Mouse (Mus musculus) monocyte, adult 5-6 weeks (primary cell): ENCODE data around the gene Slamf1. TPM values are rescaled to one million over a fixed set of nuclear protein-coding genes. Genes with fewer than 3 reads are reported as not detected.
A peak's percentile ranks its signal among the peaks of the same experiment; 100 is the strongest.

Source experiments
- ATAC-seq: fragments of 153-309, 156-312 bp; replicated peaks from 2 replicates; pipeline ENCODE4 v1.8.0; 2017; ENCODE audit warnings: mild to moderate bottlenecking; ENCODE audit not compliant: low TSS enrichment, insufficient number of reproducible peaks, severe bottlenecking, poor library complexity, low FRiP score
- total RNA-seq: library from RNA; stranded (forward); fragments of 200-1000, 200-491, 200-594 nt; gene quantifications from 3 replicates; pipeline ENCODE4 v1.2.3, GENCODE M21; 2017

Slamf1 gene
- total RNA-seq = 1.7 to 10.9 TPM (median 4.9 TPM) in 3 replicates

DNA sequence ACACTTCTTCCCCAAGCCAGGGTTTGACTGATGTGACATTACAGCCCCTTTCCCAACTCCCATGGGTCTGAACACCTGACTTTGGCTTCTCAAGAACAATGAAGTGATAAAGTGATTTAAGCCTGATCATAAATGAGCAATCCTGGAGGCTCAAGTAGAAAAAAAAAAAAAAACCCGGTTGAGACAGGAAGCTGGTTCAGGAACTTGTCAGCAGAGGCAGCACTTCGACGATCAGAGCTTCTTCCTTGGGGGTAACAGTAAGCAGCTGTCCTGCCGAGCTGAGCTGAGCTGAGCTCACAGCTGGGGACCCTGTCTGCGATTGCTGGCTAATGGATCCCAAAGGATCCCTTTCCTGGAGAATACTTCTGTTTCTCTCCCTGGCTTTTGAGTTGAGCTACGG lies at the start of gene Slamf1:
TSS of gene Slamf1 (plus strand) at position 230 of the 400 bp plus-strand sequence.
- ATAC-seq = no peak

DNA sequence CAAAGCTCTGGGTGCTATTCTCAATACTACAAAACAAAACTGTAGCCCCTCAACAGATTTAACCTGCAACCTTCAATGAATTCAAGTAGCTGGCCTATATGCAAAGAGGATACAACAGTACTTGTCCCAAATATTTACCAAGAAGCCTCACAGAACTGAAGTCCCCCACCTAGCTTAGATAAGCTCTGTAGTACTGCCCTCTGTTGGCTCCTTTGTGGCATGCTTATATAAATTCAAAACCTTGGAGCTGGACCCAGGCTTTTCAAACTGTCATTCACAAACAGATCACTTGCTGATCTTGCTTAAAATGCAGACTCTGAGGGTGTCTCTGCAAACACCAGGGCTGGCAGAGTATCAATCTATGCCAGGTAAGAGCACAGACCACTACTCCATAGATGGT lies 35.7 kb upstream of the Slamf1 start:
- ATAC-seq = no peak

DNA sequence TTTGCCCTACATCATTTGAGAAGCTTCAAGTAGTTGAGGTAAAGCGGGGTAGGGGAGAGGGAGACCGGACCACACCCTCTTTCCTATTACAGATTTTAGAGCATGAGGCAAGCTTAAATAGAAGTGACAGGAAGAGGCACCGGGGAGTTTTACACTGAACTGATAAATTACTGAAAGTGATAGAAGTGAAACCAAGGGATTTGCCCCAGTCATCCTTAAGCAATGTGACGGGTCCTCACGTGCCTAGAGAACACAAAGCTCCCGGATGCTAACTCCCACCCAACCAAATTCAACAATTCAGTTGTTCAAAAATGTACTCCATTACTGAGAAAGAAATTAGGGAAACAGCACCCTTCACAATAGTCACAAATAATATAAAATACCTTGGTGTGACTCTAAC lies 32.0 kb upstream of the Slamf1 start:
- ATAC-seq = no peak

DNA sequence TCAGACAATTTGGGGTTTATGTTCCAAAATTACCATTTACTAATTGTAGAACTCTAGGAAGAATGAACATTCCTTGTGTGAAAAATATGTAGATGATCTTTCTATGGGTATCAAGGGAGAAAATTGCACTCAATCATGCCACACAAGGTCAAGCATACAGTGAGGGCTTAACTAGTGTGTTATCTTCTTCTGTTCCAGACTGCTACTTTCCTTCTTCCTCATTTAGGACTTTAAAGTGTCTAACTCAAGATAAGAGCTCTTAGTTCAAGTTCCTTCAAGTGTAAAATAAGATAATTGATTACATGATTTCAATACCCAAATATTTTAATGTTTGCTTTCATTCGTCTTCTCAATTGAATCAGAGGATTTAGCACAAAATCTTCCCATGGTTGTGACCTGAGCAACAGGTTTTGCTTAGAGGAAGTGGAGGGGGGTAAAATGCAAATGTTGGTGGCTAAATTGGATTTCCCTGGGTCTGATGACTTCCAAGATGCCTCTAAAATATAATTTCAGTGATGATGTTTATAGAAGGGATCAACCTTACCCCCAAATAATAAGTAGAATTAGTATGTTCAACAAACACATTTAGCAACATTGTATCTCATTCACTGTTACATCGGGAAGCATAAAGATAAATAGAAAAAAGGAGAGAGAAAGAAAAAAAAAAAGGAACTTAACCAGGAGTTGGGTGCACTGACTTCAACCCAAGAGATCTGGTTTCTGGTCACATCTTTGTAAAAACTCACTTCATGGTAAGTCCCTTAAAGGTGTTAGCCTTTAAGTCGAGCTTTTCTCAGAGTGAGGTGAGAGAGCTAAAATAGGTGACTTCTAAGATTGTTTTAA lies 18.6 kb upstream of the Slamf1 start:
- ATAC-seq = no peak

DNA sequence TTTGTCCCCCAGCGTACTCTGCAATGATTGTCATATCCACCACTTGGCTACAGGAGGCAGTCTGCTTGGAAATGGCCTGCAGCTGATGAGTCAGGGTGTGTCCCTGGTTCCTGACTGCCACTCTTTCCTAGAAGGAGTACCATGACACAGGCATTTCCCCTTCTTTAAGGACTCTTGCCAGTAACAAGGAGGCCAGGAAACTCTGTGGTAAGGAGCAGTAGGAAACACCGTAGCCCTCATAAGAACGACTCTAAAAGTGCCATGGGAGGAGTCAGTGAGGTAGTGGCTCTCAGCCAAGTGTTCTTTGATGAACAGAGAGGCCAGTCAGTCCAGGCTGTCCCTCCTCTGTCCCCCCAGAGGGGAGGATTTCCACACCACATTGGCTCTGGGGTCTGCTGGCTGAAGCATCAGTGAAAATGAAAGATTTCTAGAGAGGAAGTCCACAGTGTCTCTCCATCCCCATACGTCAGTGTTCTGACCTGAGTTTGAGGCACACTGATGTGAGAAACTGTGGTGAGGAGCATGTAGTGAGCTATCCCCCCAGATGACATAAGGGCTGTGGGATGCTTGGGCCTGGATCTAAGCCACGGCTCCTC lies 5.0 kb upstream of the Slamf1 start:
- no peak for ATAC-seq

DNA sequence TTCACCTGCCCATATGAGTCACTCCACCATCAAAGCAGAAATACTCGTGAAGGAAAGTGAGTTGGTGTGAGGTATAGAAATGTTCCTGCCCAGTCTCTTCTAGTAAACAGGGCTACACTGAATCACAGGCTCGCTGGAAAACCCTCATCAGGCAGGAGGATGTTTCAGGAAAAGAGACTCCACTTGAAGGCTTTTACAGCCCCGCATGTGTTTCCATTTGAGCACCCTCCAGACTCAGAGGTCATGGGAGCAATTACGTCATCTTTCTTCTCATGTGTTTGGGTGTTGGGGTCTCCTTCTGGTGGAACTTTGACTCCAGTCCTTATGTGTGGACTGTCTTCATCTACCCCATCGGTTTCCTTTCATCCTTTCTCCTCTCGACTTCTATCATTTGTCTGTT lies 4.1 kb downstream of the Slamf1 start:
- ATAC-seq = no peak

DNA sequence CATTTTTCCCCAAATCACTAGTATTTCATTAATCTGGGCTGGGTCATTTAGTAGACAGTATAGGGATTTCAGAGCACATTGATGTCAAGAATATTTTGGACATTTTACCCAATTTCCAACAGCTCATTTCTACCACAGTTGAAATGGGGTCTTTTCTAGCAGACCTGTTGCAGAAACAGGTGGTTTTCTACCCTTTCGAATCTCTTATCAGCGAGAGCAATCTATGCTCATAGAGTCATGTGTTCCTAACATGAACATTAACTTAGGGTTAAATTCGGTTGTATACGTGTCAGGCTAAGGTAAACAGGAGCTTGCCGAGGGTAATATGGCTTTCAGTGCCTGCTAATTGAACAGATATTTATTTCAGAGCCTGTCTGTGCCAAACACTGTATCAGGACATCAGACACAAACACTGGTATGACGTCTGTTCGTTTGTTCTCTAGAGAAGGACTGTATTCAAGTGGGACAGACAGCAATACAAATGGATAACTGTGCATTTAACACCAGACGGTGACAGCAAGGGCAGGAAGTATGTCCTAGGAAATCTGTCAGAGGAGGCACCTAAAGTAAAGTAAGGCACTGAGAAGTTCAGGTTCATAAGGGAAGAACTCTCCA lies 5.3 kb downstream of the Slamf1 start:
- no peak for ATAC-seq

DNA sequence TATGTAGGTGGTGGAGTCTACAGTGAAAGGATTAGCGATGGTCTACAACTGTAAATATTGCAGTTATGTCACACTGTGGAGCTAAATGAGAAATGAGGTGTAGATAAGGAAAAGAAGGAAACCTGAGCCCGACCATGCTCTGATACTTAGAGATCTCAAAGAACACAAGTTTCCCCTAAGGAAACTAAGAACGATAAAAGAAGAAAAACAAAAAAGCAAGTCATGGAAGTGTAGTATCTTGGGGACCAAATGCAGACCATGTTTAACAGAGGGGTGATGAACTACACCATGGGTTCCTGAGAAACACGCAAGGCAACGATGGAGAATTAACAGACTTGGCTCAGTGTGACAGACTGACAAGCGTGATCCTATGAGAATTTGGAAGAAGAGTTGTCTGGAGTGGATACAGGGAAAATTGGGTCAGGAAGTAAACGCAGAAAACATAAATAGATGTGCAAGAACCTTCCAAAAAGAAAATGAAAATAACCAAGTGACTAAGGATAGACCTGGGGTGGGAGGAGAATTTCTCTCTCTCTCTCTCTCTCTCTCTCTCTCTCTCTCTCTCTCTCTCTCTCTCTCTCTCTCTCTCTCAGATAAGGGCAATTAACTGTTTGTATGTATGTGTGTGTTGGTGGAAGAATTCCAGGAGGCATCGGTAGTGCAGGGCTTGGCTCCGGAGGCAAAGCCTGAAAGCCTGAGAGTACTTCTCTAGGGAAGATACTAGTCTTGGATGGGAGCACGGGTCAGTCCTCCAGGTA lies 6.5 kb downstream of the Slamf1 start:
- no peak for ATAC-seq

DNA sequence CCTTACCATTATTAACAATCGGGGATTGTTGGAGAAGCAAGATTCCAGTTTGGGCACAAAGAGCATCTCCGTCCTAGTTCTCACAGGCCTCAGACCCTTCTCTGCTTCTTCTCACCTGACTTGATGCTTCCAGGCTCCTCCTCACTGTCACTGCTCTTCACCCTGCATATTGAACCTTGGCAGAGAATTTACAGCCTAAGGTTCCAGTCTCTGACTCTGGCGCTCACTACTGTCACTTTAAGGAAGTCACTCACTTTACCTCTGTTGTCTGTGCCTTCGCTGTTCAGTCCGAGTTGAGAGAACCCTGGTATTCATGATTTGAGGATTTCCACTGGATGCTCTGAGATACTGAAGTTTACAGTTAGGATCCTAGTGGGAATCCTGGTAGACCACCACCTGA lies 7.3 kb downstream of the Slamf1 start:
- ATAC-seq = no peak

DNA sequence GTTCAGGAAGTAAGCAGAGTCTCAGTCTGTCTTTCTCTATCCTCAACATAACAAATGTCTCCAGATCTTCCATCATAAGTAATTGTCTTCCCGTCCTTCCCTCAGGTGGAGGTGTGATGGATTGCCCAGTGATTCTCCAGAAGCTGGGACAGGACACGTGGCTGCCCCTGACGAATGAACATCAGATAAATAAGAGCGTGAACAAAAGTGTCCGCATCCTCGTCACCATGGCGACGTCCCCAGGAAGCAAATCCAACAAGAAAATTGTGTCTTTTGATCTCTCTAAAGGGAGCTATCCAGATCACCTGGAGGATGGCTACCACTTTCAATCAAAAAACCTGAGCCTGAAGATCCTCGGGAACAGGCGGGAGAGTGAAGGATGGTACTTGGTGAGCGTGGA lies 7.8 kb downstream of the Slamf1 start:
- no peak for ATAC-seq

DNA sequence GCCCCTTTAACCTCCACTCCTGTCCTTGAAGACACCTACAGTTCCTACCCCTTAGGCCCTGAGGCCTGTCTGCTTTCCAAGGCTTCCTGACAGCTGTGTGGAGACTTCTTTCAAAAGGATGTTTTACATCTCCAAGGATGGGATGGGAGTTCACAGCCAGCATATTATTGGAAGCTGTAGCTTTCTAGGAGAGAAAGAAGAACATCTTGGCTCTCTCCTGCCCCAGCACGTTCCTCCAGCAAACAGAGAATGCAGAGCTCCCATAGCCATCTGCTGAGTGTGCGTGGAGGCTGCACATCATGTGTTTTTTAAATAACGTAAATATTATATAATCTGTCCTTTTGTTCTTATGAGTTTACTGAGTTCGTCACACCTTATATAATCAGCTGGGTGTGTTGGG lies 8.9 kb downstream of the Slamf1 start:
- no peak for ATAC-seq

DNA sequence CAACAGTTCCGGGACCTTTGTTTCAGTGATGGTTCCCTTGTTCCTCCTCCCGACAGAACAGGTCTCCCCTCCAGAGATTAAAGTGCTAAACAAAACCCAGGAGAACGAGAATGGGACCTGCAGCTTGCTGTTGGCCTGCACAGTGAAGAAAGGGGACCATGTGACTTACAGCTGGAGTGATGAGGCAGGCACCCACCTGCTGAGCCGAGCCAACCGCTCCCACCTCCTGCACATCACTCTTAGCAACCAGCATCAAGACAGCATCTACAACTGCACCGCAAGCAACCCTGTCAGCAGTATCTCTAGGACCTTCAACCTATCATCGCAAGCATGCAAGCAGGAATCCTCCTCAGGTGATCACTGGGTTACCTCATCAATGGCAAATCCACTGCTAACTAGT lies 10.1 kb downstream of the Slamf1 start:
- ATAC-seq = no peak

DNA sequence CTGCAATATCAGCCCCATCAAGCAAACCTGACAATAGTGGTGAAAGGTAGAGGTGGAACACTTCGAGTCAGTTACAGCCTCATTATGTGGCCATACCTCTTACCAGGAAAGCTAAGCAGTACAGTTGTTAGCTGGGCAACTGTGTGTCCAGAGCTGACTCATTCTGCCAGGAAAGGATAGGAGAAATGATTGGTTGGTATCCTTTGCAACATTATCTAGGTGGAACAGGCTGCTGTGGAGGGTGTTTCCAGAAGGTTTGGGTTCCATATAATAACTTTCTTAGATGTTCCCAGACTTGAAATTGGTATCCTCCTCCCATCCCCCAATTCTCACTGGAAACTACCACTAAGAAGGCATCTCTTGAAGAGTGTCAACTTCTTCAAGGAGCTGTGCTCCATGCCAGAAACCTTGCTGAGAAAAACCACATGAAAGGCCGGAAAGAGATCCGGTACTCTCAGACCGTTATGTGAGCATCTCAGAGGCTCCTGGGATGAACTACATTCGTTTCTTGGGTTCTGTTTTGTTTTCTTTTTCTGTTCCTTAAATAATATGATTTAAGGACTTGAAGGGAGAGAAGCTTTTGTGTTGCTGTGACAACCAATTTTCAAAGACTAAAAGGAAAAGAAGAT lies 15.5 kb downstream of the Slamf1 start:
- no peak for ATAC-seq

DNA sequence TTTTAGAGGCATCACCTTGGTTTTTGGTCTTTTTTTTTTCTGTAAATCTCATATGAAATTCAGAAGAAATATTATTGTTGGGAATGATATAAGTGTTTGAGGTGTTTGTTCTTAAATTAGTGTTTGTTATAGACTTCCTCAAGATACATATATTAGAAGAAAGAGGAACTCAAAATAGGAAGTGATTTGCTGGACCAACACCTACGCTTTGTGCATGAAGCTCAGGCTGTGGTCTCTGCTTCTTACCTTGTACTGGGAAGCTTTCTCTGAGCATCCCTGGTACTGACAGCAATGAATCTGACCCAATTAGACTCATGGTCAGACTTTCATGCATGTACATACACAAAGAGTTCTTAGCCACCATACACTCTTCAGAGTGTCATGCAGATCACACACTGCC lies 18.9 kb downstream of the Slamf1 start:
- ATAC-seq = peak; percentile 58; the same call in 1 of the 2 replicates

DNA sequence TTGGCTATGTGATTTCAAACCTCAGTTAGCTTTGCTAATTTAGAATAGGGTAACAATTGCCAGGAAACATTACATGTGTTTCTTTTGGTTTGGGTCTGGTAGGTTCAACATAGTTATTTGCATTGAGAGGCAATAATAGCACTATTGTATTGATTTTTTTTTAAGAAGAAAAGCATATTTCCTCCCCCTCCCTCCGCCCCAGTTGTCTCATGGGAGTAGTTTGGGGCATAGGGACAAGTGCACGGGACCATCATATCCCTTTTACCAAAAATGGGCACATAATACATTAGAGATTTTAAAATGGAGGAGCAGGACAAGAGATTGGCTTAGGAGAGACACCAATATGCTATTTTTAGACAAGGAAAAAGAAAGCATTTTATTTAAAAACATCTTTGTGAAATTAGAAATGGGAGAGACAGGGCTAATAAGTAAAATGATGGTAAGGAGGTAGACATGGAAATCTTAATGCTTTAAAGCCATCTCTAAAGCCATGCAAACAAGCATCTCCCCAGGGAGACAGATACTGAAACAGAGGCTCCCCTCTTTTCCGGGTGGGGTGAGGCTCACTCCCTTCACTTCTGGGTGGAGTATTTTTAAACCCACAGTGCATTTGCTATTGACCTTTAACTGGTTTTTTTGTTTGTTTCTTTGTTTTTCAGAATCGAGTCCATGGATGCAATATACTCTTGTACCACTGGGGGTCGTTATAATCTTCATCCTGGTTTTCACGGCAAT lies 20.5 kb downstream of the Slamf1 start:
- ATAC-seq = no peak

DNA sequence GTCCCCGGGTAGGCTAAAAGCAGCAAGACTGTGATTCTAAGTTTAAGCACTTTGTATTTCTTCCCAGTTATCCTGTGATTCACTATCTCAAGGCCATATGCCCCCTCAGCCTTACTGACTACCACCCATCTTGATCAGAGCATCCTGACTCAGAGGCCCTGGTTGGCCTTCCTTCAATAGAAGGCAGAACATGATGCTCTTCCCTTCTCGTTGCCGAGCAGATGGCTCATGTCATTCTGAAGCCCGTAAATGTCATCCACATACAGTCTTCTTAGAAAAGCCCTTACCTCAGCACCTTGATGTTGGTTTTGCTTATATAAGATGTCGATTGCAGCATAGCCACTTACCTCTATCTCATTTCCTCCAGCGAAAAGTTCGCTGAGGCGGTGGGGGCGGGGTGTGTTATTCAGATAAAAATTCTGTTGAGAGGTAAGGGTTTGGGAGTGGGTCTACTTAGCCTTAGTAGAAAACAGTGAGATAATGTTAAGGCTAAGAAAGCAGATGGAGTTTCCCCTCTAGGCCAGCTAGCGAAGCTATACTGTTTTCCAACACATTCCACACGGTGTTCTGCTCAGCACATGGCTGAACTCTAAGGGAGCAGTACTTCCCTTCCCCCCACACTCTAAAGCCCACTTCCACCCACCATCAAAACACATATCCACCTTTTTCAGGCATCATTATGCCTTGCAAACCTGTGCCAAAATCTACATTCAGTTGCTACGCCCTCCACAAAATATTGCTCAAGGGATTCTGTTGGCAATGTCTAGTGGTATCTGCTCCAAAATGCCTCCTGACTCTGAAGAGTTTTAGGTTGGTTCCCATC lies 21.7 kb downstream of the Slamf1 start:
- ATAC-seq = no peak

DNA sequence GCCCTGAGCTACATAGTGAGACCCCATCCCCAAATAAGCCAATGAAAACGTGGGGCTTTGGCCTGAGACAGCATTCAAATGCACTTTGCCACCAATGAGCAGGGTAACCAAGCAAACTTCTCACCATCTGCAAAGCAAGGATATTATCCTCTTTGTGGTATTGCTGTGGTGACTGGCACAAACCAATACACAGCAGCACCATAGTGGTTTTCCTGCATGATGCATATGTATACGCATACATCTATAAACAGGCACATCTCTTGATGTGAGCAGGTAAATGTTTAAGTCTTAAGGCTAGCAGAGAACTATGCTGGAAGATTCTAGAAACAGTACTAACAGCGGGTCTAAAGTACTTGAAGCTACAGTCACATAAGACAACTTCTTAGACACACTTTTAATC lies 22.5 kb downstream of the Slamf1 start:
- no peak for ATAC-seq
